Mouse (Mus musculus): ENCODE data around the gene Rps6kc1.

The Rps6kc1 gene

GRCm38 (mm10) chr1:190901082-190901481 is 10.5 kb downstream of the Rps6kc1 start:
- DNase-seq (ENCODE audit: low spot score): no peak

GRCm38 (mm10) chr1:190898899-190899575 is 12.5 kb downstream of the Rps6kc1 start:
- DNase-seq (ENCODE audit: low spot score): no peak

- DNase-seq (ENCODE audit: low spot score): no peak
These were observed 13.4 kb downstream of the Rps6kc1 start for GRCm38 (mm10) chr1:190898186-190898585.

- DNase-seq (ENCODE audit: low spot score): no peak
These were observed 17.9 kb downstream of the Rps6kc1 start for GRCm38 (mm10) chr1:190893559-190894167.

- DNase-seq (ENCODE audit: low spot score): no peak
These were observed 22.9 kb downstream of the Rps6kc1 start for GRCm38 (mm10) chr1:190888646-190889045.

GRCm38 (mm10) chr1:190888031-190888430 is 23.5 kb downstream of the Rps6kc1 start:
- DNase-seq (ENCODE audit: low spot score): no peak

- no peak for DNase-seq (ENCODE audit: low spot score)
These were observed 25.6 kb downstream of the Rps6kc1 start for GRCm38 (mm10) chr1:190886014-190886413.

GRCm38 (mm10) chr1:190881422-190881821 is 30.1 kb downstream of the Rps6kc1 start:
- DNase-seq (ENCODE audit: low spot score): peak; percentile 71

- DNase-seq (ENCODE audit: low spot score): no peak
These were observed 30.9 kb downstream of the Rps6kc1 start for GRCm38 (mm10) chr1:190880638-190881037.

- DNase-seq (ENCODE audit: low spot score): no peak
These were observed 35.8 kb downstream of the Rps6kc1 start for GRCm38 (mm10) chr1:190875751-190876150.

GRCm38 (mm10) chr1:190875089-190875488 is 36.5 kb downstream of the Rps6kc1 start:
- no peak for DNase-seq (ENCODE audit: low spot score)

- DNase-seq (ENCODE audit: low spot score): no peak
These were observed 40.5 kb downstream of the Rps6kc1 start for GRCm38 (mm10) chr1:190871068-190871467.

- DNase-seq (ENCODE audit: low spot score): no peak
These were observed 41.6 kb downstream of the Rps6kc1 start for GRCm38 (mm10) chr1:190869996-190870395.

- DNase-seq (ENCODE audit: low spot score): no peak
These were observed 42.8 kb downstream of the Rps6kc1 start for GRCm38 (mm10) chr1:190868790-190869189.

GRCm38 (mm10) chr1:190861626-190862025 is 49.9 kb downstream of the Rps6kc1 start:
- DNase-seq (ENCODE audit: low spot score): no peak

- DNase-seq (ENCODE audit: low spot score): no peak
These were observed 57.1 kb downstream of the Rps6kc1 start for GRCm38 (mm10) chr1:190854465-190854864.

- DNase-seq (ENCODE audit: low spot score): no peak
These were observed 62.3 kb downstream of the Rps6kc1 start for GRCm38 (mm10) chr1:190849162-190849865.

GRCm38 (mm10) chr1:190848676-190849075 is 62.9 kb downstream of the Rps6kc1 start:
- DNase-seq (ENCODE audit: low spot score): no peak

- no peak for DNase-seq (ENCODE audit: low spot score)
These were observed 64.6 kb downstream of the Rps6kc1 start for GRCm38 (mm10) chr1:190846956-190847355.

- no peak for DNase-seq (ENCODE audit: low spot score)
These were observed 65.4 kb downstream of the Rps6kc1 start for GRCm38 (mm10) chr1:190846074-190846730.

GRCm38 (mm10) chr1:190845419-190845818 is 66.2 kb downstream of the Rps6kc1 start:
- no peak for DNase-seq (ENCODE audit: low spot score)

GRCm38 (mm10) chr1:190844356-190844755 is 67.2 kb downstream of the Rps6kc1 start:
- DNase-seq (ENCODE audit: low spot score): no peak

- no peak for DNase-seq (ENCODE audit: low spot score)
These were observed 75.5 kb downstream of the Rps6kc1 start for GRCm38 (mm10) chr1:190836046-190836445.
